Mouse (Mus musculus) heart, adult 9 months (tissue): ENCODE measurements around the gene Tmem170.

Experiments
- DNase-seq, 2 experiments: peaks; one replicate each; pipeline ENCODE4 v3.0.0; 2022; ENCODE audit warnings: low spot score in 2 of 2

Gene Tmem170

DNA sequence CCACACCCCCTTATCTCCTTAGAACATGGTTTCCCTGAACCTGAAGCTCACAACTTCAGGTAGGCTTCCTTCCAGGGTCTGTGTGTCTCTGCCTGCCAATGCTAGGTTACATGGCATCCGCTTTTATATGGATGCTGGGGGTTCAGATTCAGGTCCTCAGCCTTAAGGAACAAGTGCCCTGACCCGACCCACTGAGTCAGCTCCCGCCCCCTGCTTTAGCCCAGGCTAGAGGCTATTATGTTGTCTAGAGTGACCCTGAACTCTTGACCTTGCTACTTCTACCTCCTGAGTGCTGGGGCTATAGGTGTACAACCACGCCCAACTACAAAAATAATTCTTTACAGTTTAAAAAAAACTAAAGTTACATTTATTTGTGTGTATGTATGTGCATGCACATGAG lies 61.5 kb downstream of the Tmem170 start:
- no peak for DNase-seq

DNA sequence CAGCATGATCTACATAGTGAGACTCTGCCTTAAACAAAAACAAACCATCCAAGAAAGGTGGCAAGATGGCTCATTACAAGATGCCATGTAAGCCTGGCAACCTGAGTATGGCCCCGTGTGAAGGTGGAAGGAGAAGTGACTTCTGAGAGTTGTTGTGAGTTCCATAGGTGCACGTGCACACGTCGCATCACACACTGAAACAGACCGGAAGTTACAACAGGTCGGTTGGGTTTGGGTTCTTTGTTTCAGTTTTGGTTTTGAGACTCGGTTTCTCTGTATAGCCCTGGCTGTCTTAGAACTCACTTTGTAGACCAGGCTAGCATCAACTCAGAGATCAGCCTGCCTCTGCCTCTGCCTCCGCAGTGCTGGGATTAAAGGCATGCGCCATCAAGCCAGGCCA lies 62.7 kb downstream of the Tmem170 start:
- no peak for DNase-seq
